Mouse (Mus musculus): Measurements from ENCODE around the gene Olfr202.
"Not testable (repeated sequence)": the region's sequence is repeated elsewhere in the genome, so short reads cannot be mapped to it uniquely, and the experiment has no call there.

The Olfr202 gene

GRCm38 (mm10) chr16:59286693-59287092 lies at the start of gene Olfr202:
Gene Olfr202 (minus strand): TSS chr16:59286793.
- DNase-seq (ENCODE audit: low spot score) = no peak

GRCm38 (mm10) chr16:59331038-59331437 lies 44.4 kb upstream of the Olfr202 start, which contains the start of gene Olfr205:
Gene Olfr205 (minus strand): TSS chr16:59331138.
- DNase-seq (ENCODE audit: low spot score) = no peak

GRCm38 (mm10) chr16:59323262-59323661 lies 36.7 kb upstream of the Olfr202 start:
- DNase-seq (ENCODE audit: low spot score) = not testable (repeated sequence)

GRCm38 (mm10) chr16:59318148-59318547 lies 31.6 kb upstream of the Olfr202 start, which contains the start of gene Olfr204:
Gene Olfr204 (minus strand): TSS chr16:59318248.
- DNase-seq (ENCODE audit: low spot score) = no peak

GRCm38 (mm10) chr16:59298581-59298980 lies 12.0 kb upstream of the Olfr202 start, which contains the start of gene Olfr203:
Gene Olfr203 (plus strand): TSS chr16:59298881.
- no peak for DNase-seq (ENCODE audit: low spot score)

- DNase-seq (ENCODE audit: low spot score) = not testable (repeated sequence)
Observed at GRCm38 (mm10) chr16:59287576-59287975, 983 bp upstream of the Olfr202 start.

- DNase-seq (ENCODE audit: low spot score) = no peak
Observed at GRCm38 (mm10) chr16:59283476-59283875, 3.1 kb downstream of the Olfr202 start.

GRCm38 (mm10) chr16:59280542-59280941 lies 6.1 kb downstream of the Olfr202 start:
- no peak for DNase-seq (ENCODE audit: low spot score)

GRCm38 (mm10) chr16:59272532-59272931 lies 14.1 kb downstream of the Olfr202 start, which contains the start of gene Olfr201:
Gene Olfr201 (minus strand): TSS chr16:59272632.
- DNase-seq (ENCODE audit: low spot score) = not testable (repeated sequence)

GRCm38 (mm10) chr16:59269097-59269496 lies 17.5 kb downstream of the Olfr202 start:
- DNase-seq (ENCODE audit: low spot score) = not testable (repeated sequence)

- DNase-seq (ENCODE audit: low spot score) = no peak
Observed at GRCm38 (mm10) chr16:59249684-59250083, 36.9 kb downstream of the Olfr202 start.
